Comparison of ENCODE assay signal across 22 mouse cellular contexts in genomic region chr2:13072243-13072642, GRCm38 (mm10).
DNase-seq lines count a peak whose midpoint lies in the region; ATAC-seq and TF ChIP-seq lines count a peak whose summit lies in the region.
"Had no signal": no experiment of that assay in that cellular context is flagged by ENCODE, and none has a peak within 500 bp of the region (broad histone marks: within the 10 kb centered on the region; RNA-seq: fewer than 3 reads in every experiment).

No protein-coding gene starts in this region.

- H3K9me3 ChIP-seq in midbrain, embryonic 12.5 days = no peaks in the 10 kb centered on the region
- no peaks in the 10 kb centered on the region for H3K9me3 ChIP-seq in intestine, postnatal 0 days (ENCODE audit: control insufficient read depth)
- H3K9me3 ChIP-seq: limb, embryonic 15.5 days; liver, embryonic 15.5 days; stomach, embryonic 15.5 days had no signal

- no peaks in the 10 kb centered on the region for H3K27me3 ChIP-seq in midbrain, embryonic 12.5 days
- no peaks in the 10 kb centered on the region for H3K27me3 ChIP-seq in intestine, postnatal 0 days (replicated peaks; ENCODE audit: control insufficient read depth, insufficient read depth, low read length)
- H3K27me3 ChIP-seq: limb, embryonic 15.5 days; liver, embryonic 15.5 days; stomach, embryonic 15.5 days had no signal

- no peak overlapping the region for H3K4me3 ChIP-seq in midbrain, embryonic 12.5 days
- H3K4me3 ChIP-seq in intestine, postnatal 0 days (ENCODE audit: low read depth, low read length) = no peak overlapping the region
- no peak overlapping the region for H3K4me3 ChIP-seq in layer of hippocampus, adult 2 months
- H3K4me3 ChIP-seq: erythroblast, embryonic 14.5 days; limb, embryonic 15.5 days; liver, embryonic 15.5 days; stomach, embryonic 15.5 days had no signal

- H3K4me1 ChIP-seq in midbrain, embryonic 12.5 days = peaks cover 10% of the 10 kb centered on the region; the same call in 1 of the 2 replicates
- no peaks in the 10 kb centered on the region for H3K4me1 ChIP-seq in intestine, postnatal 0 days (replicated peaks; ENCODE audit: control insufficient read depth, insufficient read depth, low read length)
- H3K4me1 ChIP-seq: limb, embryonic 15.5 days; liver, embryonic 15.5 days; stomach, embryonic 15.5 days had no signal

- TF ChIP-seq CTCF in intestine, postnatal 0 days (IDR thresholded peaks at IDR 0.05; ENCODE audit: low read depth) = no peak
- no peak for TF ChIP-seq CTCF in layer of hippocampus, adult 2 months (conservative IDR thresholded peaks at IDR 0.05)

- peak; percentile 90 for ATAC-seq in frontal cortex, adult (ENCODE audit: low TSS enrichment)
- peak; percentile 90 for ATAC-seq in midbrain, embryonic 12.5 days (ENCODE audit: low FRiP score, low read depth)
- no peak for ATAC-seq in intestine, postnatal 0 days
- ATAC-seq: intestine, embryonic 16.5 days had no signal

- DNase-seq in frontal cortex, postnatal 10 days (ENCODE audit: low spot score in 2 of 2) = no peak
- peak; percentile 26 for DNase-seq in right cerebral cortex, postnatal 25 days
- DNase-seq in right cerebral cortex, postnatal 4 days = no peak
- DNase-seq in layer of hippocampus, adult 2 months (ENCODE audit: low spot score in 2 of 2) = no peak
- DNase-seq: B cell, adult 2 months; cerebellum, adult 8-10 months; heart, adult 18-20 months; heart, postnatal 36 days; layer of hippocampus, postnatal 36 days; retina, postnatal 1 day; thymus, adult 2 months had no signal

- no peak overlapping the region for H3K9ac ChIP-seq in midbrain, embryonic 12.5 days (replicated peaks)
- no peak overlapping the region for H3K9ac ChIP-seq in intestine, postnatal 0 days (ENCODE audit: low read depth, low read length)
- H3K9ac ChIP-seq: hindbrain, embryonic 14.5 days; limb, embryonic 15.5 days; liver, embryonic 15.5 days; stomach, embryonic 15.5 days had no signal

- no peak overlapping the region for H3K4me2 ChIP-seq in midbrain, embryonic 12.5 days (replicated peaks)
- no peak overlapping the region for H3K4me2 ChIP-seq in intestine, postnatal 0 days (replicated peaks; ENCODE audit: low read depth)
- H3K4me2 ChIP-seq: hindbrain, embryonic 14.5 days; limb, embryonic 15.5 days; liver, embryonic 15.5 days; stomach, embryonic 15.5 days had no signal

- H3K27ac ChIP-seq in midbrain, embryonic 12.5 days (replicated peaks) = no peak overlapping the region
- no peak overlapping the region for H3K27ac ChIP-seq in intestine, postnatal 0 days (ENCODE audit: low read depth, low read length)
- no peak overlapping the region for H3K27ac ChIP-seq in layer of hippocampus, adult 2 months
- H3K27ac ChIP-seq: hindbrain, embryonic 14.5 days; kidney, postnatal 0 days; limb, embryonic 15.5 days; liver, embryonic 15.5 days; macrophage; stomach, embryonic 15.5 days had no signal

- H3K36me3 ChIP-seq in midbrain, embryonic 12.5 days = no peaks in the 10 kb centered on the region
- H3K36me3 ChIP-seq in intestine, postnatal 0 days (ENCODE audit: control insufficient read depth, insufficient read depth) = no peaks in the 10 kb centered on the region
- H3K36me3 ChIP-seq: liver, embryonic 15.5 days had no signal
